Mouse (Mus musculus): ENCODE data around the gene Atp6ap1.

Gene Atp6ap1

DNA sequence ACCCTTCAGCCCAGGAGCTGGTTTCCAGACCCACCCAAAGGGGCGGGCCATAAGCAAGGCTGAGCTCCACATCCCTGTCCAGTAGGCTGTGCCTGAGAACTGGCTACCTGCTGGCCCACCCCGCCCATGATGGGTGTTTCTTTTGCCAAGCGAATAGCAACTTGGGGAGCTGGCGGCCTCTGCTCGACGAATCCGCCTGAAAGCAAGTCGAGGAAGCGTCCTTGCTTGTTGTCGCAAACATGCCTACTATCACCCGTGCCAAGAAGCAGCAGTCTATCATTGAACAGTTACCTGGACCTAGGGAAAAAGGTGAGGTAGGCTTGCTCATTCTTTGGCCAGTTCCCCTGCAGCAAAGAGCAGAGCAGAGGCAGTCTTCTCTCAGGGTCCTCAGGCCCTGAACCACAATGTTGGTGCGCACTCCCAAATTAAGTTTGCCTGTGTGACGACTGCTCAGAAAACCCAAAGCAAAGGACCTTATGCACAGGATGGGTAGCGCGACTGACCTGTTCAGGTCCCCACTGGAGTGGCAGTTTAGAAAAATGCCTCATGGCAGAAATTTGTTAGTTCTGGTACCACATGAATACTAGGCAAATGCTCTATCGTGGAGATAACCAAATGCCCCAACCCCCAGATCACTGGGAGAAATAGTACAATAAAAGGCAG is 15.0 kb upstream of the Atp6ap1 start, which contains the start of the genes Taz and Dnase1l1:
TSS of gene Taz (plus strand) at position 181 of the 663 bp plus-strand sequence.
TSS of gene Dnase1l1 (minus strand) at position 606 of the 663 bp plus-strand sequence.
- POLR2A ChIA-PET: interaction anchor here (0.6 to 13.0 kb wide), 47 partner anchors 8 to 849 kb away, joined by 3 to 306 read pairs (median 5); partner anchors contain the start of genes Rpl10 (in 4 of the 4), Atp6ap1 (in 3 of the 4), Emd (in 3 of the 4) and Flna (in 3 of the 4)

DNA sequence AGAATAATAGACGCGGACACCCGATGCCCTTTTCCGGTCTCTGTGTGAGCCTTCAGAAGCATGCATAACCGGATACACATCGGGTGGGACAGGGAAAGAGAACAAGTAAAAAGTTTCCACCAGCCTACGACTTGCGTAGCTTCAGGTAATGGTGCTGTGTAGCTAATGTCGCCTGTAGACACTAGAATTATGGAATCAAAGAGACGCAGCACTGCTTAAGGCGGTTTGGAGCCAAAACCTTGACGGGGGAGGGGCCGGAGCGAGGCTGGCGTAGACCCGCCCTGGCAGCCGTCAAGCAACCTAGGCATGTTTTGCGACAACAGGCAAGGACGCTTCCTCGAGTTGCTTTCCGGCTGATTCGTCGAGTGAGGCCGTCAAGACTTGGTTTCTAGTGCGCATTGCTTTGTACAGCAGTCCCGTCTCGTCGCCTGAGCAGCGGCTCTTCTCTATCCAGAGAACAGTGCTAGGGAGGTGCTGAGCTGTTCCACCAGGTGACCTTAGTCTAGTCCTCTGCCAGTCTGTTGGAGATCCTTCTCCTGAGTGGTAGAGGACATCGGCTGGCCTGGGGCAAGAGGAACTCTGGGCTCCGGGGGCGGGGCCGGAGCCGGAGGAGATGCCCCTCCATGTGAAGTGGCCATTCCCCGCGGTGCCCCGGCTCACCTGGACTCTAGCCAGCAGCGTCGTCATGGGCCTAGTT is 14.4 kb upstream of the Atp6ap1 start:
- ChIA-PET CTCF (no interaction called here), POLR2A (interaction anchor here (0.5 to 13.0 kb wide), 24 partner anchors 8 to 813 kb away, joined by 3 to 306 read pairs (median 6); partner anchors contain the start of genes Rpl10 (in 4 of the 4), Emd (in 2 of the 4), Fam50a (in 2 of the 4) and Atp6ap1 (in 1 of the 4))

More for the DNA sequence above, 15.0 kb upstream of the Atp6ap1 start, which contains the start of the genes Taz and Dnase1l1:
- CTCF ChIA-PET: interaction anchor here (0.6 to 1.5 kb wide), 5 partner anchors 22 to 111 kb away, joined by 3 to 5 read pairs (median 4); partner anchors contain the start of genes Flna (in 1 of the 4) and Gdi1 (in 1 of the 4)

GRCm38 (mm10) chrX:74283092-74283437 is 13.8 kb upstream of the Atp6ap1 start:
- POLR2A ChIA-PET: interaction anchor here in 3 of 4 experiments (0.5 to 13.0 kb wide), 14 partner anchors 12 to 813 kb away, joined by 3 to 306 read pairs (median 12); partner anchors contain the start of genes Rpl10 (in 3 of the 3), Emd (in 2 of the 3), Dkc1 (in 1 of the 3) and Fam50a (in 1 of the 3)
- CTCF ChIA-PET: interaction anchor here in 1 of 4 experiments (0.6 kb wide), 1 partner anchor 23 kb away, joined by 3 read pairs; no protein-coding TSS in a partner anchor

DNA sequence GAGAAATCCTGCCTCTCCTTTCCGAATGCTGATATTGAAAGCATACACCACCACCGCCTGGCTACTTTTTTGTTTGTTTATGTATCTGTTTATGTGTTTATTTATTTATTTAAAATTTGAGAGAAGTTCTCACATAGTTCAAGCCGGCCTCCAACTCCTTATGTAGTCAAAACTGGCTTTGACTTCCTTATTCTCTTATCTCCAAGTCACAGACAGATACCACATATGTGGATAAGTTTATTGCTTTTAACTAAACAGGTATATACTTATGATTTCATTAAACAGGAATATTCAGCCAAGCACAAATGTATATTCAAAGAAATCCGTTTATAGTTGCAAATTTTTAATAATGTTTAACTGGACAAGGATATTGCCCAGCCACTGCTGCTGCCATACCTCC is 3.5 kb upstream of the Atp6ap1 start:
- CTCF ChIA-PET: interaction anchor here in 1 of 4 experiments (0.6 kb wide), 1 partner anchor 56 kb away, joined by 3 read pairs; no protein-coding TSS in a partner anchor
- POLR2A ChIA-PET: interaction anchor here in 2 of 4 experiments (0.8 to 1.6 kb wide), 3 partner anchors 20 to 23 kb away, joined by 3 to 4 read pairs (median 3); partner anchors contain the start of gene Rpl10 (in 1 of the 2)

DNA sequence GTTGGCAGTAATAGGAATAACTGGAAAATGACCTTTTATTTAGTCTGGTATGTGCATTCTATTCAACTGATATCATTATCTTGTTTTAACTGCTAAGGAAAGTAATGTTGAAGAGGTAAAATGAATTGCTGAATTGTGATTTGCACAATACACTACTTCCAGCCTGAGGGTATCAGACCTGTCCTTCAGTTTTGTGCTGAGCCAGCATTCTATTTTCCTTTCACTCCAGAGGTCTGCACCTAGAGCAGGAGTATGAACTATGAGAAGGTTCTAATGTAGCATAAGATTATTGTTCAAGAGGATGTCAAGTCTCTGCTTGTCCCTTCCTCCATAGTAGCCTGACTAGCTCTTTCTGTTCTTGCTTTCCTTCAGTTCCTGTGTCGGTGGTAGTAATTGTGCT is 1.5 kb downstream of the Atp6ap1 start:
- POLR2A ChIA-PET: interaction anchor here in 2 of 4 experiments (0.6 to 4.0 kb wide), 16 partner anchors 9 to 75 kb away, joined by 3 to 38 read pairs (median 6); partner anchors contain the start of genes Fam50a (in 2 of the 2), Rpl10 (in 2 of the 2), Slc10a3 (in 2 of the 2) and Taz (in 2 of the 2)

GRCm38 (mm10) chrX:74299721-74300120 is 2.8 kb downstream of the Atp6ap1 start:
- ChIA-PET CTCF (no interaction called here), POLR2A (interaction anchor here in 2 of 4 experiments (0.8 to 4.0 kb wide), 3 partner anchors 29 to 69 kb away, joined by 3 to 20 read pairs (median 4); partner anchors contain the start of gene Rpl10 (in 2 of the 2))

More for the DNA sequence above, 1.5 kb downstream of the Atp6ap1 start:
- CTCF ChIA-PET: no interaction called here

GRCm38 (mm10) chrX:74304867-74305700 is 8.2 kb downstream of the Atp6ap1 start, which contains the start of gene Gdi1:
TSS of gene Gdi1 (plus strand) at chrX:74304998.
- ChIA-PET CTCF (interaction anchor here in 1 of 4 experiments (1.0 to 1.1 kb wide), 2 partner anchors 24 to 35 kb away, joined by 5 to 6 read pairs; partner anchors contain the start of gene Taz), POLR2A (interaction anchor here (0.5 to 1.5 kb wide), 38 partner anchors 8 to 777 kb away, joined by 3 to 27 read pairs (median 4); partner anchors contain the start of genes Fam50a (in 3 of the 4), Rpl10 (in 3 of the 4), Emd (in 2 of the 4) and Taz (in 2 of the 4))

DNA sequence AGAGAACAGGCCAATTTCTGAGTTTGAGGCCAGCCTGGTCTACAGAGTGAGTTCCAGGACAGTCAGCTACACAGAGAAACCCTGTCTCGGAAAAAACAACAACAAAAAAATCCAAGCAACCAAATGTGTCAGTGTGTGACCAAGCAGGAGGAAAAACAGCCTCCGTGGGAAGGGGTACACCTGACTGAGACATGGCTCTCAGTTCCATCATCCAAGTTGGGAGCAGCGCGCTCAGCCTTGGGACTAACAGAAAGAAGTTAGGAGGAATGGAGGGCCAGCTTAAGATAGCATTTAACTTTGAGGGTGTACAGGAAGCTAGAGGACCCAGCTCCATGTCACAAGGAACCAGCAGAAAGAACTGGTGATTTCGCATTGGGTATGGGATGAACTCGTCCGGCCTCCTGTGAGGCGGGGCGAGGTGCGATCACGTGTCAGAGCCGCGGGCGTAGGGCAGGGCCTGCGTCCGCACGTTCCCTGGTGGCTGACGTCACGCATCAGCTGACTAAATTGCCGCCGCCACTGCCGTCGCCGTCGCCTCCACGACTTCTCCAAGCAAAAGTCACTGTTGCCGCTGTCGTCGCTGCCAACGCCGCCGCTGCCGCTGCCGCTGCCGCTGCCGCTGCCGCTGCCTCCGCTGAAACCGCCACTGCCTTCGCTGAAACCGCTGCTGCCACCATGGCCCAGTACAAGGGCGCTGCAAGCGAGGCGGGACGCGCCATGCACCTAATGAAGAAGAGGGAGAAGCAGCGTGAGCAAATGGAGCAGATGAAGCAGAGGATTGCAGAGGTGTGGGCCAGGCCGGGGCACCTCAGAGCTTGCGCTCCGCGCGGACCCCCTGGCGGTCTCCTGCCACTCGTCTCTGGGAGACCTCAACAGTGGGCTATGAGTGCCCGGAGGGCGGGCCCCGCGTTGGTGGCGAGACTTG is 15.9 kb downstream of the Atp6ap1 start, which contains the start of gene Fam50a:
TSS of gene Fam50a (plus strand) at position 494 of the 925 bp plus-strand sequence.
- ChIA-PET POLR2A (interaction anchor here (0.6 to 5.0 kb wide), 59 partner anchors 8 to 813 kb away, joined by 3 to 74 read pairs (median 4); partner anchors contain the start of genes Gdi1 (in 3 of the 4), Rpl10 (in 3 of the 4), Atp6ap1 (in 2 of the 4) and Dnase1l1 (in 2 of the 4)), CTCF (interaction anchor here in 2 of 4 experiments (0.7 to 1.7 kb wide), 3 partner anchors 63 to 64 kb away, joined by 3 read pairs; partner anchors contain the start of gene Flna (in 1 of the 2))

- ChIA-PET CTCF (interaction anchor here in 2 of 4 experiments (1.0 to 1.5 kb wide), 2 partner anchors 80 kb away, joined by 3 to 6 read pairs; no protein-coding TSS in a partner anchor), POLR2A (interaction anchor here in 3 of 4 experiments (0.5 to 5.0 kb wide), 32 partner anchors 10 to 157 kb away, joined by 3 to 43 read pairs (median 4); partner anchors contain the start of genes Fam50a (in 3 of the 3), Rpl10 (in 3 of the 3), G6pdx (in 2 of the 3) and Atp6ap1 (in 1 of the 3))
These were observed 31.8 kb downstream of the Atp6ap1 start, which contains the start of gene Plxna3 for GRCm38 (mm10) chrX:74328725-74329161. TSS of gene Plxna3 (plus strand) at chrX:74329066.

- CTCF ChIA-PET: interaction anchor here in 2 of 4 experiments (1.0 to 1.5 kb wide), 2 partner anchors 80 to 81 kb away, joined by 3 to 6 read pairs; no protein-coding TSS in a partner anchor
- POLR2A ChIA-PET: interaction anchor here in 3 of 4 experiments (0.6 to 5.0 kb wide), 38 partner anchors 8 to 608 kb away, joined by 3 to 43 read pairs (median 4); partner anchors contain the start of genes Fam50a (in 3 of the 3), Rpl10 (in 3 of the 3), G6pdx (in 2 of the 3) and Gdi1 (in 2 of the 3)
These were observed 32.3 kb downstream of the Atp6ap1 start for GRCm38 (mm10) chrX:74329215-74329671.

DNA sequence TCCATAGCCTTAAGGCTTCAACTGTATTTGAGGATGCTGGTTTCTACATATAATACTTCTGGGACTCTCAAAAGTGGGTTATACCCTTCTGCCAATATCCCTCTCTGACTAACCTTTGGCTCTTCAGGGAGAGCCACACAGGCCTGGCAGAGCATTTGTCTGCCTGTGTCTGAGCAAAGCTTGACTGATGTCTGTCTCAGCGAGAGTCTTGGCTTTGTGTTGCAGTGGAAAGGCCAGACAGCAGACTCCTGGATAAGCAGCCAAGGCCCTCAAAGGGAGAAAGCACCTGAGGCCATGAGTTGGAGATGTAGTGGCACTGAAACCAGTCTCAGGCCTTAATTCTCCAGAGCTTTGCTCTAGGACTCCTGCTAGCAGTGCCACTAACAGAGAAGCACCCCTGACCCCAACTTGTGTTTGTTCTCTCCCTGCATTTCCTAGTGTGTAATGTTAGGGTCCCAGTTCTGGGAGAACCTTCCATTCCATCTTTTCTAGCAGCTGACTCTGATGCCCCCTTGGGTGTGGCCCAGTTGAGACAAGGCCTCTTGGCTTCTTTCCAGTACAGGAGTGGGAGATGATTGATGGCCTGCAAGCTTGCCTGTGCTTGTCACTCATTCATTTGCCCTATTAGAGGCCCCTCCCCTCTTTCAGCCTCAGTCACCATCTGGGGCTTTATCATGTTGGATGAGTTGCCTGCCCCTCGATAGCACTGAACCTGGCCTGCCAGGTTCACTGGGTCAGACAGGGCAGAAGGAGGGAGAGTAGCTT is 33.5 kb downstream of the Atp6ap1 start:
- POLR2A ChIA-PET: interaction anchor here in 3 of 4 experiments (0.7 to 5.0 kb wide), 19 partner anchors 9 to 401 kb away, joined by 3 to 43 read pairs (median 4); partner anchors contain the start of genes Rpl10 (in 3 of the 3), Gdi1 (in 2 of the 3), Fam50a (in 1 of the 3) and Lage3 (in 1 of the 3)
- CTCF ChIA-PET: interaction anchor here in 1 of 4 experiments (1.3 kb wide), 1 partner anchor 10 kb away, joined by 4 read pairs; no protein-coding TSS in a partner anchor

- POLR2A ChIA-PET: interaction anchor here in 3 of 4 experiments (0.5 to 3.1 kb wide), 28 partner anchors 9 to 1365 kb away, joined by 3 to 24 read pairs (median 4); partner anchors contain the start of genes Rpl10 (in 3 of the 3), Plxna3 (in 2 of the 3), Slc10a3 (in 2 of the 3) and Ubl4a (in 2 of the 3)
- CTCF ChIA-PET: interaction anchor here in 1 of 4 experiments (0.6 to 1.0 kb wide), 2 partner anchors 21 to 104 kb away, joined by 3 to 6 read pairs; partner anchors contain the start of gene Flna
These were observed 56.0 kb downstream of the Atp6ap1 start for GRCm38 (mm10) chrX:74352645-74353466.

DNA sequence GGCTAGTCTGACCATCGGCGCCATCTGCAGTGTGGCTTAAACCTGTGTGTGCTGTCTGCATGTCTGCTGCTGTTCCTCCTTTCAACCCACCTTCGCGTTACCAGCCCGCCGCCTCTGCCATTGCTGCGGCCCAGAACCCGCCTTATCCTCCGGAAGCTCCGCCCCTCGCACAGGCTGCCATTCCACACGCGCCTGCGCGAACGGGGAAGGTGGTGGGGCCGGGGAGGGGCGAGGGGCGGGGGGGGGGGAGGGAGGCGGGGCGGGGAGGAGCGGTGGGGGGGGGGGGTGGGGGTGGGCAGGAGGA is 56.5 kb downstream of the Atp6ap1 start, which contains the start of gene Lage3:
TSS of gene Lage3 (minus strand) at position 152 of the 304 bp plus-strand sequence.
- ChIA-PET POLR2A (interaction anchor here in 3 of 4 experiments (0.5 to 3.1 kb wide), 26 partner anchors 9 to 1365 kb away, joined by 3 to 24 read pairs (median 4); partner anchors contain the start of genes Rpl10 (in 3 of the 3), Plxna3 (in 2 of the 3), Slc10a3 (in 2 of the 3) and Ubl4a (in 2 of the 3)), CTCF (interaction anchor here in 1 of 4 experiments (0.6 to 1.0 kb wide), 2 partner anchors 20 to 104 kb away, joined by 3 to 6 read pairs; partner anchors contain the start of gene Flna)
